In the genomic region with DNA sequence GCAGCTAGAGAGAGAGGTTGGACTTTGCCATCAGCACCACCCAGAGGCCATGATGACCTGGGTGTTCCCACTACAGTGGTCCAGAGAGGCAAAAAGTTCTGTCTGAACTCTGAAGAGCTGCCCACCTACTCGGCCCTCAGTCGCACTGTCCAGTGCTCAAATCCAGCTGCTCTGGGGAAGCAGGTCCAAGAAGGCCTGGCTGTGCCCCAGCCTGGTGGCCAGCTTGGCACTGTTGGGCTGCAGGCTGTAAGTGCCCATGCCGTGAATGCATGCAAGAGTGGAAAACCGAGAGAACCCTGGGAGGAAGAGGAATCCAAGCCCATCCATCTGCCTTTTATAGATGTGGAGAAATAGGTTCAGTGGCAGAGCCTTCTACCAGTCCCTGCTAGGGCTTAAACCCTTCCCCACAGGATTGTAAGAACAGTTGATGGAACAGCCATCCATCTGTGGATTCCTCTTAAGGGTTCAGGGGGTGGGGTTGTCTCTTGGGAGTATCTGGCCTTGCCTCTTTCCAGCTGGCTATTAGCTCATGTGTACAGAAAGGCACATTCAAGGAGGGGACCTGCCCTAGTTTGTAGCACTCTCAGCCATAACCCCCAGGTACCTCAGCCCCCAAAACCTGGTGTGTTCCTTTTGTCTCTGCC, we compare ENCODE assay signal across 9 mouse cellular contexts. TPM values are rescaled to one million over a fixed set of nuclear protein-coding genes. Genes with fewer than 3 reads are reported as not detected.
A peak's percentile ranks its signal among the peaks of the same experiment; 100 is the strongest.
DNase-seq lines count a peak whose midpoint lies in the region; ATAC-seq lines count a peak whose summit lies in the region.
"Had no signal": no experiment of that assay in that cellular context is flagged by ENCODE, and none has a peak within 500 bp of the region (broad histone marks: within the 10 kb centered on the region; RNA-seq: fewer than 3 reads in every experiment).

No protein-coding gene starts in this region.

- peak overlapping the region; percentile 36; the same call in 1 of the 2 replicates for H3K27ac ChIP-seq in embryonic facial prominence, embryonic 13.5 days
- peak overlapping the region; percentile 63 for H3K27ac ChIP-seq in midbrain, embryonic 12.5 days (replicated peaks)
- H3K27ac ChIP-seq: liver, embryonic 14.5 days had no signal

- peaks cover 12% of the 10 kb centered on the region for H3K27me3 ChIP-seq in embryonic facial prominence, embryonic 13.5 days
- H3K27me3 ChIP-seq in midbrain, embryonic 12.5 days, result peaks cover 69% of the 10 kb centered on the region

- no peaks in the 10 kb centered on the region for H3K9me3 ChIP-seq in embryonic facial prominence, embryonic 13.5 days
- no peaks in the 10 kb centered on the region for H3K9me3 ChIP-seq in midbrain, embryonic 12.5 days

- peak overlapping the region; percentile 43 for H3K4me2 ChIP-seq in embryonic facial prominence, embryonic 13.5 days
- peak overlapping the region; percentile 32 for H3K4me2 ChIP-seq in midbrain, embryonic 12.5 days (replicated peaks)

- H3K4me3 ChIP-seq in embryonic facial prominence, embryonic 13.5 days, result peak overlapping the region; percentile 13
- H3K4me3 ChIP-seq in midbrain, embryonic 12.5 days, result no peak overlapping the region

- H3K36me3 ChIP-seq in embryonic facial prominence, embryonic 13.5 days, result no peaks in the 10 kb centered on the region
- no peaks in the 10 kb centered on the region for H3K36me3 ChIP-seq in midbrain, embryonic 12.5 days

- H3K4me1 ChIP-seq in embryonic facial prominence, embryonic 13.5 days, result peaks cover 37% of the 10 kb centered on the region
- peaks cover 54% of the 10 kb centered on the region for H3K4me1 ChIP-seq in midbrain, embryonic 12.5 days

- peak; percentile 47 to 58 for DNase-seq in cerebellum, postnatal 10 days
- DNase-seq in cerebellum, adult 8-10 months, result no peak
- DNase-seq in heart, postnatal 10 days, result peak; percentile 64 to 67
- no peak for DNase-seq in left cerebral cortex, postnatal 14 days (ENCODE audit: low spot score in 2 of 2)
- DNase-seq in right cerebral cortex, postnatal 36 days (ENCODE audit: low spot score in 2 of 2), result no peak
- no peak for DNase-seq in layer of hippocampus, postnatal 14 days (ENCODE audit: low spot score in 2 of 2)

- H3K9ac ChIP-seq in embryonic facial prominence, embryonic 13.5 days, result peak overlapping the region; percentile 56
- H3K9ac ChIP-seq in midbrain, embryonic 12.5 days (replicated peaks), result peak overlapping the region; percentile 32; the same call in 1 of the 2 replicates
- H3K9ac ChIP-seq: liver, embryonic 14.5 days had no signal

- WGBS in embryonic facial prominence, embryonic 13.5 days, result 66% methylated on average over 4 of the region's 4 CpGs
- 63% methylated on average over 4 of the region's 4 CpGs for WGBS in midbrain, embryonic 12.5 days

- intact Hi-C loops in heart, postnatal 10 days (cut with DNase I), result no loop called here
- intact Hi-C loops in left cerebral cortex, postnatal 14 days (cut with DNase I), result no loop called here

- no peak for ATAC-seq in embryonic facial prominence, embryonic 13.5 days (ENCODE audit: insufficient number of reproducible peaks, insufficient read depth, low FRiP score, low TSS enrichment, low read depth)
- peak; percentile 1; the same call in 1 of the 2 replicates for ATAC-seq in midbrain, embryonic 12.5 days (ENCODE audit: low FRiP score, low read depth)

RNA-seq across cellular contexts. Expression of a gene that starts 2.1 kb away (rescaled TPM):
- polyA plus RNA-seq in embryonic facial prominence, embryonic 13.5 days (2015; fragmentation: Nextera tagmentation; extraction: Ambion mirVana), result 13.0 and 13.6 TPM in 2 replicates
- 1 to 10 TPM; 1.2 to 1.3 TPM for total RNA-seq in heart, postnatal 10 days (2021)
- polyA plus RNA-seq in midbrain, embryonic 12.5 days (2016; fragmentation: Nextera tagmentation; extraction: Ambion mirVana), result 8.0 and 8.2 TPM in 2 replicates
- 10 to 100 TPM; 33.0 to 35.2 TPM for total RNA-seq in left cerebral cortex, postnatal 14 days (2021)
- 10 to 100 TPM; 21.8 to 22.6 TPM for total RNA-seq in layer of hippocampus, postnatal 14 days (2021)

RNA-seq across cellular contexts. Expression of a gene that starts 46.9 kb away (rescaled TPM):
- 7.1 and 9.0 TPM in 2 replicates for polyA plus RNA-seq in embryonic facial prominence, embryonic 13.5 days (2015; fragmentation: Nextera tagmentation; extraction: Ambion mirVana)
- total RNA-seq in heart, postnatal 10 days (2021), result 100 to 1,000 TPM; 168 to 172 TPM
- 3.0 and 3.3 TPM in 2 replicates for polyA plus RNA-seq in midbrain, embryonic 12.5 days (2016; fragmentation: Nextera tagmentation; extraction: Ambion mirVana)
- 10 to 100 TPM in 1 of 2 experiments, 1 to 10 TPM in 1; 8.4 to 11.3 TPM for total RNA-seq in left cerebral cortex, postnatal 14 days (2021)
- total RNA-seq in layer of hippocampus, postnatal 14 days (2021), result 10 to 100 TPM; 10.3 to 11.6 TPM

Comparison
In these comparisons a context has a peak if more than half of its experiments do, and no peak if none do; other contexts are left out.
1. DNase-seq: peak in cerebellum, postnatal 10 days (2 of 2) and heart, postnatal 10 days (2 of 2); none in cerebellum, adult 8-10 months (single experiment), left cerebral cortex, postnatal 14 days (0 of 2), right cerebral cortex, postnatal 36 days (0 of 2) and layer of hippocampus, postnatal 14 days (0 of 2).
2. RNA of a gene that starts 2.1 kb away (total RNA-seq): 33.0 to 35.2 TPM in left cerebral cortex, postnatal 14 days and 21.8 to 22.6 TPM in layer of hippocampus, postnatal 14 days; 1.2 to 1.3 TPM in heart, postnatal 10 days; every median in the first group is over 10 times any median in the second.
3. RNA of a gene that starts 46.9 kb away (total RNA-seq): 168 to 172 TPM in heart, postnatal 10 days; 10.3 to 11.6 TPM in layer of hippocampus, postnatal 14 days and 8.4 to 11.3 TPM in left cerebral cortex, postnatal 14 days; every median in the first group is over 10 times any median in the second.